Mouse (Mus musculus) cerebellum, adult 11-12 months (tissue): Measurements from ENCODE around the gene Rhoh.

ENCODE experiments used
- DNase-seq: peaks from one replicate; pipeline ENCODE4 v3.0.0; 2022

The Rhoh gene

DNA sequence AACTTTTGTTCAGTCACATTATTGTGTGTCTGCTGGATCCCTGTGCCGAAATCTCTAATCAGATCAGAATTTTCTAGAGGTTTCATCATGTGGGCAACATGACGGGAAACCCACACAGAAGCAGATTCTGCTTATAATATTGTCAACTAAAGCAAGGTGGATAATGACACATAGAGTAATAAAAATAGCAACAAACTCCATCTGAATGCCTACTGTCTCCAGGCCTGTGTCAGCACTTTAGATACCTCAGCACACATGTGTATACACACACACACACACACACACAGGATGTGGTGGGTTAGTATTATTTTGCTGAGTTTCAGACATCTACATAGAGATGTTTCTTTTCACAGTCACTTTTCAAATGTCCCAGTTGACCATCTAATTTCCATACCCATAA lies 36.7 kb downstream of the Rhoh start:
- no peak for DNase-seq

DNA sequence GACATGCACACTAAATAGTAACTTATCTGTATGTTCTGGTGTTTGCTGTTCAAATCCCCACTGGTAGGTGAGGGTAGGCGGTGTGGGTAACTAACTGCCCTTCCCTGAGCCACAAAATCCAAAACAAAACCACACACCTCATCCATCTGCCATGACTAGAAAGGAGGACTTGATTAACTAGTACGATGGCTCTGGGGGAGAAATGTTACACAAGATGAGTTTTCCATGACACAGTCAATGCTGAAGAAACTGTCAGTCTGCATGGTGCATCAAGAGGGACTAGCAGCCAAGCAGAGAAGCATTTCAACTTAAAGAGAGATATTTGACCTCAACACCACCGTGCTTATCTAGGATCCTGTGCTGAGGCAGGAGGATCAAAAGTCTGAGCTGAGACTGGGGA lies 37.7 kb downstream of the Rhoh start:
- no peak for DNase-seq

DNA sequence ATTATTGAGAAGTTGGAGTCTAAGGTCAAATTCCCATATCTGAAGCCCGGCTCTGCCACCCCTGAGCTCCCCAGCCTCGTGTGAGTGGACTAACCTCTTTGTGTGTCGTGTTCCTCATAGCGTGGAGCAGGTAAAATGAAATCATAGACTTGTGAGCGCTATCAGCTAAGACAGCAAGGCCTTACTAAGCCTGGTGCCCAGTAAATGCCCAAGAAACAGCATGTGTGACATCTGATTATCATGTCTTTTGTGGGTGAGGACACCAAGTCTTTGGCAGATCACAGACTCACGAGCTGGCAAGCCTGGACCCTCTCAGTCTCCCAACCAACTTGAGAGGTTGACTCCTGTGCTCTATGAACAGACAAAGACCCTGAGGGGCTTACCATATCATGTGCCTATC lies 39.1 kb downstream of the Rhoh start:
- DNase-seq: no peak

DNA sequence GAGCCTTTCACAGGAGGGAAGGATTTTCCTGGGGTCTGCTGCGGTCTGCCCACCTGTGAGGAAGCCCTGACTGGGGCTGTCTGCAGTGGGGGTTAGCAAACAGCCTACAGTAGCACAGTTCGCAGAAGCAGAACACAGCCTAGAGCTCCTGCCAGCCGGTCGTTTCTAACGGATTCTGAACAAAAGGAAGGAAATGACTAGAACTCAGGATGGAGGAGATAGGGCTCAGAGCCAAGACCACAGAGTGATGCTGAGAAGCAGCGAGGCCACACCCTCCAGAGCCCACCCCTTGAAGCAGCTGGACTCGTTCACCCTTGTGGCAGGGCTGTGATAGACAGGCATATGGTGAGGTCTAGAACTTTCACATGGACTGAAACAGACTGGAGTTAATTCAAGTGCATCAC lies 39.9 kb downstream of the Rhoh start:
- no peak for DNase-seq

DNA sequence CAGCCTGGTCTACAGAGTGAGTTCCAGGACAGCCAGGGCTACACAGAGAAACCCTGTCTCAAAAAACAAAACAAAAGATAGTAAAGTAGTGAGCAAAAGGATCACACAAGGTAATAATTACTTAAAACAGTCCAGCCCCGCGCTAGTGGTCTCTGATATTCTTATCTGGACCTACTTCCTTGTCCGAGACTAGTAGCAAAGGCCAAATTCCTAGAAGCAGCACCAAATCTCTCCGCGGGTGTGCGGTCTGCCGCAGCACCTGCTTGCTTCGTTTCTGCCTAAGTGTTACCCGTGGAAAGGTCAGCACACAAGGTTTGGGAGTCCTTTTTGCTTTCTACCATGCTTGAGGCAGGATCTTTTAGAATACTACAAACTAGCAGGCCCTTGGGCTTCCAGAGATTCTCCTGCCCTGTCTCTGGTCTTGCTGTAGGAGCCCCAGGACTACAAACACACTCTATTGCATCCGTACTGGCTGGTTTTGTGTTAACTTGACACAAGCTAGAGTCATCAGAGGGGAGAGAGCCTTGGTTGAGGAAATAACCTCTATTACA lies 40.9 kb downstream of the Rhoh start:
- DNase-seq: no peak

DNA sequence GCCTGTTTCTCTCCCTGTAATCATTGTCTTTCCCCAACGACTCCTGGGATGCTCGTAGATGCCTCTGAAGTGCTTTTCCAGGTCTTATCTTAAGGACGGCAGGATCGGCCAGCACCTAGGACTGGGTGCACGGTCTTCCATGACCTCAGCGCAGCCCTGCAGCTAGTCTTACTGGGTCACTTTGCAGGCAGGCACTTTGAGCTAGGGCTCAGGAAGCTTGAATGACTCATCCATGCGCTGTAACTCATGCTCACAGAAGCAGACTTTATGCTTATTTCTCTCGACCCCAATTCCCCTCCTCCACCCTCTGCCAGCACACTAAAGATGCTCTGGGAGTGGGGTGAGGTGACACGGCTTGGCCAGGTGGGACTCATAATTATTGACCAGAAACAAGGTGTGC lies 41.8 kb downstream of the Rhoh start:
- no peak for DNase-seq

DNA sequence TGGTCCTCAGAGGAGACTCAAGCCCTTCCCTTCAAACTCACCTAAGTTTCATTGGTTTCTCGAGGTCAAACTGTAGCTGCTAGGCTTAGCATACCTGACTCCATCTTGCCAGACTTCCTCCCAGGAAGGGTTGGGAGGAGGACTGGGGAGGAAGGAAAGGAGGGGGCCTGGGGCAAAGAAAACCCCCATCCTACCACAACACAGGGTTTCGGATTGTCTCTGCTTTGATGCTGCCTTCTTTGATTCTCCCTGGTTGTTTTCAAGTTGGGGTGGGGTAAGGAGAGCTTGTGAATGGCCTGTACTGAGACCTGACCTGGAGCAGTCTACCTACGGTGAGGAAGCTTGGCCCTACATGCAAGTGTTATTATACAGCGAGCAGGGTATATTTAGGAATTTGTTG lies 43.5 kb downstream of the Rhoh start:
- no peak for DNase-seq

DNA sequence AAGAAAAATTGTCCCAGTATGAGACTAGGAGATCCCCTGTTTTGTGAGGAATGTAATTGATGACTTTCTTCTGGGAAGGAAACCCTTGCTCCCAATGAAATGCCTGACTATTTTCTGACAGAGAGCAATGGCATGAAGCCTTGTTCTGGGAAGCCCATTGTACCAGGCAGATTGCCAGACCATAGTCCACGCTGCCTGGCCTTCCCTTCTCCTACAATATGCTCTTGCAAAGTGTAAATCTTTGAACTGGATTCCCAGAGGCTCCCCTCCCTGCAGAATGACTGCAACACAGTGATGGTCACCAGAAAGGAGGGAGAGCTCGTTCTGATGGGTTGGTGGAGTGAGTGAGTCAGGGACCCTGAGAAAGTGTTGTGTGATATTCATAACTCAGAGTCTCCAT lies 47.7 kb downstream of the Rhoh start:
- DNase-seq: no peak

DNA sequence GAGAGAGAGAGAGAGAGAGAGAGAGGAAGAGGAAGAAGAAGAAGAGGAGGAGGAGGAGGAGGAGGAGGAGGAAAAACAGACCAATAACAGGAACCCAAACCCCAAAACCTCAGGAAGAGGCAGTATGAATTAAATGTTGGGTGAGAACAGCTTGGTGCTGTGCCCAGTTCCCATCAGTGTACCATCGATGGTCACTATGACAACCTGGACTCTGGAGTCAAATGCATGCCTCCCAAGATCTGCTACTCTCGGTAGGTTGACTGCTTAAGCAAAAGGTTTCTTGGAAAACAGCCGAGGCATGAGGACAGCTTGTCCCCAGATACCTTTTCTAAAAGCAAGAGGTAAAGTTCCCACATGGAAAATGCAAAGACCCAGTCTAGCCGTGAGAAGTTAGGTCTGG lies 48.3 kb downstream of the Rhoh start:
- DNase-seq: no peak

DNA sequence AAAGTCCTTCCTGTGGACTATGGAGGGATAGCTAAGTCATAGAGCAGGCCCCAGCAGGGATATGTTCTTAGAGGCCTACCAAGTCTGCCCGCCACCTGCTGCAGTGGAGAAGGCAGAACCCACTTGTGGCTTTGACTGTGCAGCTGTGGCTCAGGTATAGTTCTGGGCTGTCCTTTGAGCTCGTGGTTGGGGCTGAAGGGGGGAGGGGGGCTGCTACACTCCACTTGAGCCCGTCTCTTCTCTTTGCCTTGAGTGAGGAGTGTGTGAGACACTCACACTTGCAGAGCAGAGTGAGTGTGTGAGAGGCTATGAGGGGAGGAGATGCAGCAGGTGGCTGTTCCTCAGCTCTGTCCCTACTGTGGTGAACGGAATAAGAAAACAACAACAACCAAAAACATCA lies 49.4 kb downstream of the Rhoh start:
- no peak for DNase-seq

DNA sequence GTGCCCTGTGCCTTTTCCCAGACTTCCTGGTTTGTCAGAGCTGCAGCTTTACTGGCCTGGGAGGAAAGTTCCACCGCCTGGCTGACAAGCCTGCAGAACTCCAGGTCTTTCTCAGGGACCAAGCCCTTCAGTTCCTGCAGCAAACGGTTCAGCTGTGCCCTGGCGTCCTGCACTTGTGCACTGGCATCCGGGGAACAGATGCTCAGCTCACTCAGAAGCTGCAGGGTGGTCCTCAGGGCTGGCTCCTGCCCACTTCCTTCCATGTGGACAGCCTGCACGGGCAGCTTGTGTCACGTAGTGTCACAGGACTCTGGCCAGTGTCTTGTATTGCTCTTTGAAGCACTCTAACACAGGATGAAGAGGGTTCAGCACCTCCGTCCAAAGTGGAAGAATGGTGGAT lies 50.7 kb downstream of the Rhoh start:
- DNase-seq: no peak

DNA sequence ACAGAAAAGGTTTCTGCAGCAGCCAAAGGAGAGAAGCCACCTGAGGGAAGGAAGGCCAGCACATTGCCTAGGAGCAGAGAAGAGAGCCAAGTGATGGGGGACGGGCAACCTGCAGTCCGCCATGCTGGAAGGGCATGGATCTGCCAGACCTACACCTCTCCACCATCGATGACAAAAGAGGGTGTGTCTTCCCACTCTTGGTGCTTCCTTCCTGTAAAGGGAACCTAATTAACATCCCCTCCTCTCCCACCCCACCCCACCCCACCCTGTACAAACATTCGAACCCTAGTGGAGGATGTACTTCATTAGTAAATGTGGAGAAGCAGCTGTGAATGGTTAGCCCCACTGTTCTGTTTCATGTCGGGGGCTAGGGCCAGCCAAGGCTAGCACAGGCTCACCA lies 51.2 kb downstream of the Rhoh start:
- DNase-seq: no peak

DNA sequence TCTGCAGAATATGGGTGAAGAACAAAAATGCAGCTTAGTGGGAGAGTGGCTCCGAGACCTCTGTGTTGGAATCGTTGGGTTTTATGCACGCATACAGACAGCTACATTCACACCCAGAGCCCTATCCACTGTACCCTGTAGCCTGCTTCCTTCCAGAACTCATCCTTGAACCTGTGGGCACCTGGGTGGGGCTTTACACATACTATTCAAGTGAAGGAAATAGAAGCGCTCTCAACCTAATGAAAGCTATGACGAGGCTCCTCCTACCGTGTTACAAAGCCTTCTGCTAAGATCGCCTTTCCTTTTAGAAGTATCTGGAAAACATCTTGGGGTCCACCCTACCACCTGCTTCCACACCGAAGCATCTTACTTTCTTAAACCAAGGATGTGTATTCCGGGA lies 52.1 kb downstream of the Rhoh start:
- no peak for DNase-seq

DNA sequence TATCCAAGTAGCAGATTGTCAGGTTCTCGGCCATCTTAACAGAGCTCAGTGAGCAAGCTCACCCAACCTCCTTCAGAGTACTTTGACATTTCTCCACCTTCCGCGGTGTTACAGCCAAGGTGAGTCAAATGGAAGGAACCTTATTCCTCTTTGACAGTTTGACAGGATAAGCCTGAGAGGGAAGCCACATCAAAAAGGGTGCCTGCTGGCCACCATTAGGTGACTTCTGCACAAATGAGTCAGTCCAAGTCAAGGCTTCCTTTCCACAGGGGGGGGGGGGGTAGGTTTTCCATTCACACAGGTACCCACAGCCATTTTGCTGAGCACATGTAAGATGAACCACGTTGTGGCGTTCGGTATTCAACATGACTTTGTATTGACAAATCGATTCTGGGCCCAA lies 53.3 kb downstream of the Rhoh start:
- no peak for DNase-seq

DNA sequence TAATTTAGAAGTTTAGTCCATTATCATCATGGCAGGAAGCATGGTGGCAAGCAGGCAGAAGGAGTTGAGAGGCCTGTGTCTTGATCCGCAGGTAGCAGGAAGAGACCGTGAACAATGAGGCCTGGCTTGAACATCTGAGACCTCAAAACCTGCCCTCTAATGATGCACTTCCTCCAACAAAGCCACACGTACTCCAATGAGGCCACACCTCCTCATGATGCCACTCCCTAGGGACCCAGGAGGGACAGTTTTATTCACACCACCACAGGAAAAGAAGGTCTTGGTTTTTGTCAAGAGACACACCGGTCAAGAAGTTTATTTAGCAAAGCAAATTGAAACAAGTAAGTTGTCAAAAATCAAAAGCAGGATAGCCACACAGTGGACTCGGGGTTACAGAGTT lies 55.9 kb downstream of the Rhoh start:
- no peak for DNase-seq

DNA sequence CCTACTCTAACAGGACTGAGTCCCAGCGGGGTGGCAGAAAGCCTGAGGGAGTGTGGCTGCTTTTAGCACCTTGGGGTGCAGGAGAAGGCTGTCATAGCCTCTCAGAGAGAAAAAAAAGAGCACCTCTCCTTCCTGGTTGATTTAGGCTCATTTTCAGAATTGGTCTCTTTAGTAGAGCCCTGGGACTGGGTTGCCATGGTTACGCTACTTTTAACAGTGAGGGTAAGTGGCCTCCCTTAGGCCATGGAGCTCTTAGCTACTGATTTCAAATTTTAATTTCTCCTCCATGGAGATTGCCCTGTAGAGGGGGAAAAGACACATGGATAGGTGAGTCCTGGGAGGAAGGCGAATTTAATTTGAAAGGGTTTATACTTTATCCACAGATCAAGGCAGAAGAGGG lies 57.6 kb downstream of the Rhoh start:
- DNase-seq: no peak

DNA sequence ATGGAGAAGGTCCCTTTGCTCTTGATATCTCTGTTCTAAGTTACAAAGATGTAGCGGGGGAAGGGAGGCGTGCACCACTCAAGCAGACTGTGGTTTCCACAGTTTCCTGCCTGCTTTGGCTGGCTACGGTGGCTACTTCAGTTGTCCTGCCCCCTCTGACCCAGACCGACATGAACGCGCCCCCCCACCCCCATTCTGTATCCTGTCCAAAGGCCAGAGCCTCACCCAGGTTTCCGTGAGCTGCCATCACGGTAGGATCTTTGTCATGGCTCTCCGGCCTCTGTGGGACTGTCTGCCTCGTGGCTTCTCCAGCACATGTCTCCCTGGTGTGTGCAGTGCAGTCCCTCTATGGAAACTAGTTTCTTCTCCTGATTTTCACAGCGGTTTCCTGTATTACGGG lies 58.3 kb downstream of the Rhoh start:
- no peak for DNase-seq

DNA sequence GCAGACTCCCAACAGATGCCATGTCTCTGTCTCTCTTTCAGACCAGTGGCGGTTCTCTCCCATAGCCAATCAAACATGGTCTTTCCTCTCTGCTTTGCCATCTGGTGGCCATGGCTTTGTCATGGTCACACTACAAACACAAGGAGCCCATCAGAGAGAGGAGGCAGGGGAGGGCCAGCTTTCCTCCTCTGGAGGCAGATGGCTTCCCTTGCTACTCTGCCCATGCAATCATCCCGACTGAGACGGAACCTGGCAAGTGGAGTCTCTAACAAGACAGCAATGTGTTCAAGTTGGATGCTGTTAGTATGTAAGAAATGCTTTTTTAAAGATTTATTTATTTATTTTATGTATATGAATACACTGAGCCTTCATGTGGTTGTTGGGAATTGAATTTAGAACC lies 58.9 kb downstream of the Rhoh start:
- no peak for DNase-seq

DNA sequence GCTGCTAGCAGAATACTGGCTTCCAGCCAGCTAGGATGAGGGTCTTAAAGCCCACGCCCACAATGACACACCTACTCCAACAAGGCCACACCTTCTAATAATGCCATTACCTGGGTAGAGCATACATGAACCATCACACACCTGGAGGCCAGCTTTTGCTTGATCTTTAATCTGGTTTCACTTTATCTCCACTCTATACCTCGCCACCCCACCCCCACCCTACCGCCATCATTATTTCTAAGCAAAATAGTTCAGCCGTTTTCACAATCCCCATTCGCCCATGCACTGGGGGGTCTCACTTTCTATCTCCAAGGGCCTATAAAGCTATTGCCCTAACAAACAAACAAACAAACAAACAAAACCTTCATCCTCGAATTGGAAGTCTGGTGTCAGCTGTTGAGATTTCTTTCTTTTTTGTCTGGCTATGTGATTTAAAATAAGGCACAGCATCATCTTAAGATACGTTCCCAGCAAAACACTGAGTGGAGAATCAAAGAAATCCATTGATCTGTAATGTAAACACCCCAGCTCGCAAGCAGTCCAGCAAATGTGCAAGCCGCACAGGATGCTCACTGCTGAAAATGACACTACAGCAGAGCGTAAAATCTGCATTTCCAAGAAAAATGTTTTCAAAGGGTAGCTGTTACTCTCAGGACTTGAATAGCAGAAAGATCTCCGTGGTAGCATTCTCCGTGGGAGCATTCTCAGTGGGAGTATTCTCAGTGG lies 59.9 kb downstream of the Rhoh start:
- no peak for DNase-seq

DNA sequence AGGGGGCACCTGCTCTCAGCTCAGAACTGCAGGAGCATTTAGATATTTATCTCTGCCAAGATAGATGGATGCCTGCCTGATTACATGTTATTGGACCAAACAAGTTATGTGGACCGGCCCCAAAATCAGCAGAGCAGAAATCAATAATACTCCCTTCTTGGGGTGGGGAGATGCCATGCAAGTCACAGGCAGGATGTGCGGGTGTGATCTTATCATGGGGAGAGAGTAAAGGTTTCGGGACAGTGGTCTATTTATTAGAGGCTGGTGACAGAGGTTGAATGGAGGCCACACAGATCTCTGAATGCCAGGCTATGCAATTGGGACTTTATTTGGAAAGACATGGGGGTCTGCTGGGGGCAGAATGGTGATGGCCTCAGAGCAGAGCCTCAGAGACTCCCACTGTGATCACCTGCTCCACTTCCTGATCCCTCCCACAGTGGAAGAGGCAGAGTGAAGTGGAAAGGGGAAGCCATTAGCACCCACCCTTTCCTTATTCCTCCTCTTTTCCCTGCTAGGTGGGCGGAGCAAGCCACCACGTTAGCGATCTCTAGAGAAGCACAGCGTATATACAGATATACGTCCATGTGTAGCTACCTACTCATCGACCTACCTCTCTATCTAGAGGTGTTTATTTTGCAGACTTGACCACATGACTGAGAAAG lies 60.6 kb downstream of the Rhoh start:
- no peak for DNase-seq

DNA sequence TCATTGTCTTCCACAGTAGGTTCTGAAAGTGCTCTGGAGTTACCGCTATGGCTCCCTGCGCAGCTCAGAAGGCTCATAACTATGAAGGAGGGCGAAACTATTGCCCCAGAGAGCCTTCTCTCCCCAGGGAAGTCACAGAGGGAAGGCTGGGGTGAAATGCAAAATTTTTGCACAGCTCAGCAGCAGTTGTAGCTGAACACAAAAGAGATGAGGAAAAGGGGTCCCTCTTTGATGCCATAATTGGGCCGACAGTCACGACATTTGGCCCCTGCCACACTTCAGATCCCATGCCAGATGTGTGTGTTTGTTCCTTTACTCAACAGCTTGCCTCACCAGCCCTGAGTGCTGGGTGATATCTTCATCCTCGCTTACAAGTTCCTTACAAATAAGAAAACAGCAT lies 65.7 kb downstream of the Rhoh start:
- DNase-seq: no peak

DNA sequence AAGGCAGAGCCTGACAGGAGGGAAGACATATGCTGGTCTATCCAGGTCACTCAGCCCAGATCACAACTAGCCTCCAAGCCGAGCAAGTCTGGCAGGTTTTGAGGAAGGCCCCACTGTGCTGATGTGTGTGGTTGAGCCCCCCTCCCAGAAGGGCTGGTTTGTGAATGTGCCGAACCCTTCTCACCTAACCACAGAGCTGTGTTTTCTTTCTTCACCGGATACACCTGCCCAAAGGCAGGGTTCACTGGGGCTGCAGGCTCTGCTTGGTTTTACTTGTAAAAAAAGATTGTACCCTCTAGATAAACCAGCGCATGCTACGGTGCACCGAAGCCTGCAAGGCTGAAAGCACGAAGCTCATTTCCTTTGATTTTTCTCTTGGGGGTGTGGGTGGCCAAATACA lies 68.1 kb downstream of the Rhoh start:
- no peak for DNase-seq

DNA sequence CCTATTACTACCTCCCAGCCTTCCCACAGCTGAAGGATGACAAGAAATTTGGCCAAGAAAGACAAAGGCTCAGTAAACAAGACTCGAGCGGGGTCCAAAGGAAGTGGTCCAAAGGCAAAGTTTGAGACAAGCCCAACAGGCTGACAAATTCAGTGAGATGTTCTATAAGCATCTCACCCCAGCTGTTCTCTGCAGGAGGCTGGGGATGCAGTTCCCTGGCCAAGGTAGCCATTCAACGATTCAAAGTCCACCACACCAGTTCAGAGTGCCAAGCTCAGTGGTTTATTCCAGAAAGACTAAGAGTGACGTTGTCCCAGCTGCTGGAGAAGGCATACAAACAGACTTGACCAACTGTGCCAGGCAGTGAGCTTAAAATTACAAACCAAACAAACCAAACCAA lies 69.2 kb downstream of the Rhoh start:
- DNase-seq: no peak

DNA sequence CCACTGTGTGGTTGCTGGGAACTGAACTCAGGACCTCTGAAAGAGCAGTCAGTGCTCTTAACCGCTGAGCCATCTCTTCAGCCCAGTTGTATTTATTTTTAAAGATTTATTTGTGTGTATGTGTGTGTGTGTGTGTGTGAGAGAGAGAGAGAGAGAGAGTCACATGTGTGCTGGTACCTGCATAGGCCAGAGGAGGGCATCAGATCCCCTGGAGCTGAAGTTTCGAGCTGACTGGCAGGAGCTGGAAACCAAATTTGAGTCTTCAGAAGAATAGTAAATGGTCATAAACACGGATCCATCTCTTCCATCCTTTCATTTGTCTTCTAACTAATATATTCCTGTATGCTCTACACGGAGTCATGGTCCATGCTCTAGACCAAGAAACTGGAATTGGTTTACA lies 72.2 kb downstream of the Rhoh start:
- DNase-seq: no peak

DNA sequence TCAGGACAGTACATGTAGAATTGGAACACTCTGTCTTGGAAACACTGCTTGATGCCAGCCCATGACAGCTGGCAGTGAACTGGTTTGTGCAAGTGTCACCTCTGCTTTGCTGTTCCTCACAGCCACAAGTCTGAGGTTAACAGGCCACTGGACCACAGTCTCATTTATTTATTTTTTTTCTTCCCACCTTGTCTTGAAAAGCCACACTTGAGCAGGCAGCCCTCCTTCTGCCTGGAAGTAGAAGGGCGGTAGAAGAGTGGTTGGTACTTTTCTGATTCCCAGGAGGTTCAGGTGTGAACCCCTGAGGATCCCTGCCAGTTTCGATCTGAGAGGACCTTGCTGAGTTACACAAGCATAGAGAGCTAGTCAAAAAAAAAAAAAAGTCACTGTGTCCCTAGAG lies 72.8 kb downstream of the Rhoh start:
- DNase-seq: no peak
